In genomic region chr1:19269596-19269995, GRCm38 (mm10) we compare ENCODE assay signal across 35 mouse cellular contexts.
"Had no signal": no experiment of that assay in that cellular context is flagged by ENCODE, and none has a peak within 500 bp of the region (broad histone marks: within the 10 kb centered on the region; RNA-seq: fewer than 3 reads in every experiment).

No protein-coding gene starts in this region.

- H3K4me2 ChIP-seq: heart, embryonic 11.5 days; heart, embryonic 12.5 days; heart, embryonic 13.5 days; heart, embryonic 15.5 days; hindbrain, embryonic 12.5 days; hindbrain, embryonic 13.5 days; hindbrain, embryonic 14.5 days; hindbrain, embryonic 15.5 days; intestine, embryonic 15.5 days; kidney, embryonic 15.5 days had no signal

- DNase-seq: heart, postnatal 10 days; heart, postnatal 14 days; heart, postnatal 36 days; heart, postnatal 4 days; kidney, adult 11 months; kidney, adult 18-20 months; kidney, adult 2 months; kidney, adult 8-10 months; kidney, adult 9 months; kidney, postnatal 10 days; kidney, postnatal 14 days; kidney, postnatal 25 days; kidney, postnatal 36 days; kidney, postnatal 4 days; layer of hippocampus, adult 9-11 months; layer of hippocampus, postnatal 36 days had no signal

- ATAC-seq: hindbrain, embryonic 16.5 days; hindbrain, postnatal 0 days; inflammation-experienced regulatory T-cells, adult 6 months; intestine, embryonic 15.5 days; intestine, embryonic 16.5 days; intestine, postnatal 0 days had no signal

- H3K27ac ChIP-seq: heart, embryonic 13.5 days; heart, embryonic 15.5 days; hindbrain, embryonic 10.5 days; hindbrain, embryonic 12.5 days; hindbrain, embryonic 13.5 days; hindbrain, embryonic 14.5 days; hindbrain, embryonic 15.5 days; hindbrain, postnatal 0 days; intestine, embryonic 15.5 days; kidney, embryonic 15.5 days; kidney, postnatal 0 days; layer of hippocampus, adult 2 months; left cerebral cortex, adult 2 months had no signal

- H3K4me1 ChIP-seq: heart, embryonic 12.5 days; heart, embryonic 13.5 days; heart, embryonic 15.5 days; hindbrain, embryonic 10.5 days; hindbrain, embryonic 12.5 days; hindbrain, embryonic 13.5 days; hindbrain, embryonic 15.5 days; intestine, embryonic 15.5 days; kidney, embryonic 15.5 days had no signal

- H3K36me3 ChIP-seq: heart, embryonic 12.5 days; heart, embryonic 13.5 days; heart, embryonic 15.5 days; hindbrain, embryonic 10.5 days; hindbrain, embryonic 12.5 days; hindbrain, embryonic 13.5 days; hindbrain, embryonic 15.5 days; intestine, embryonic 15.5 days; kidney, embryonic 15.5 days had no signal

- H3K27me3 ChIP-seq: heart, embryonic 12.5 days; heart, embryonic 13.5 days; heart, embryonic 15.5 days; hindbrain, embryonic 12.5 days; hindbrain, embryonic 15.5 days; intestine, embryonic 15.5 days; kidney, embryonic 15.5 days had no signal

- H3K4me3 ChIP-seq: heart, embryonic 12.5 days; heart, embryonic 13.5 days; heart, embryonic 15.5 days; hindbrain, embryonic 10.5 days; hindbrain, embryonic 12.5 days; hindbrain, embryonic 13.5 days; hindbrain, embryonic 15.5 days; intestine, embryonic 15.5 days; kidney, embryonic 15.5 days; layer of hippocampus, adult 2 months; left cerebral cortex, adult 2 months had no signal

- H3K9ac ChIP-seq: heart, embryonic 12.5 days; heart, embryonic 13.5 days; heart, embryonic 15.5 days; hindbrain, embryonic 12.5 days; hindbrain, embryonic 13.5 days; hindbrain, embryonic 14.5 days; hindbrain, embryonic 15.5 days; intestine, embryonic 15.5 days; kidney, embryonic 15.5 days had no signal

- H3K9me3 ChIP-seq: heart, embryonic 12.5 days; heart, embryonic 13.5 days; heart, embryonic 15.5 days; hindbrain, embryonic 10.5 days; hindbrain, embryonic 12.5 days; hindbrain, embryonic 13.5 days; hindbrain, embryonic 15.5 days; intestine, embryonic 15.5 days; kidney, embryonic 15.5 days had no signal
